Mouse (Mus musculus) liver, embryonic 14.5 days (tissue): ENCODE measurements at regions not wholly inside any gene's neighbourhood (a gene's known extent, or its start where the extent isn't known, plus 50 kb on each side); places are given as distances from the start of the nearest gene placed in this dataset.

Experiments used
- CTCF ChIP-seq: IDR thresholded peaks from 2 replicates; pipeline ENCODE4 v1.5.1; 2016; ENCODE audit warnings: antibody characterized with exemption, low read depth, control low read depth
- EP300 ChIP-seq: IDR thresholded peaks from 2 replicates; pipeline ENCODE4 v1.6.1; 2016; ENCODE audit warnings: antibody characterized with exemption, low read depth

DNA sequence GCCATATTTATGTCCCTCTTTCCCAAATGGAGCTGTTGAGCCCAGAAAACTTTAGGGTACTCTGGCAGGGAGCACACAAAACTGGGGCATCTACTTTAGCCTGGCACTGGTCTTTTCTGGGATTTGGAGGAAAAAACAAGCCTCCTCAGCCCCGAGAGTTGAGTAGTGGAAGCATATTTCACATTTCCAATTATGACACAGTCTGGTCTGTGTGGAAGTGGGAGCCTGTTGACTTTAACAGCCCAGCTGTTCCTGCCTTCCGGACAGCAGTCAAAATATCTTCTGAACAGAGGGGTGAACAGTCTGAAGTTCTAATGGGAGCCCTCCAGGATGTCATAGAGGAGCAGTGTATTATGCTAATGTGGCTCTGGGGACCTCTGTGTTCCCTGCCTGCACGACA is 209.1 kb downstream of the Sec16b start:
- no peak for TF ChIP-seq CTCF
- no peak for TF ChIP-seq EP300
